Mouse (Mus musculus) granulocyte monocyte progenitor cell, adult 5-6 weeks (primary cell): ENCODE results near the gene Esam. TPM values are rescaled to one million over a fixed set of nuclear protein-coding genes. Genes with fewer than 3 reads are reported as not detected.
A peak's percentile ranks its signal among the peaks of the same experiment; 100 is the strongest.

Source experiments
- ATAC-seq: replicated peaks from 2 replicates; pipeline ENCODE4 v1.8.0; 2016; ENCODE audit warnings: mild to moderate bottlenecking, moderate TSS enrichment, inconsistent platforms; ENCODE audit not compliant: poor library complexity, severe bottlenecking
- total RNA-seq, 2 experiments: library from RNA; stranded (forward) in 1 of 2; stranded (reverse) in 1 of 2; fragments of 200-712, 200-1000 nt in 1 of 2; fragments of >200 nt in 1 of 2; fragmentation: Nextera tagmentation in 1 of 2; gene quantifications; 2 replicates each; pipeline ENCODE4 v1.2.3; 2014 to 2017

Esam gene
- total RNA-seq (2014; fragmentation: Nextera tagmentation) (not detected in 2 replicates), total RNA-seq (2017) (not detected in 2 replicates)

- ATAC-seq, result peak; percentile 51
Observed at GRCm38 (mm10) chr9:37527396-37528224, at the start of gene Esam. Gene Esam, plus strand, starts transcription at chr9:37528078.

GRCm38 (mm10) chr9:37485146-37485545 is 42.7 kb upstream of the Esam start:
- no peak for ATAC-seq

- ATAC-seq, result no peak
Observed at GRCm38 (mm10) chr9:37488041-37488440, 39.8 kb upstream of the Esam start.

GRCm38 (mm10) chr9:37488611-37489396 is 39.1 kb upstream of the Esam start, which contains the start of gene Msantd2:
Gene Msantd2, plus strand, starts transcription at chr9:37489319.
- ATAC-seq, result peak; percentile 79

- ATAC-seq, result peak; percentile 68
Observed at GRCm38 (mm10) chr9:37489446-37490120, 38.3 kb upstream of the Esam start.

- ATAC-seq, result no peak
Observed at GRCm38 (mm10) chr9:37495761-37496160, 32.1 kb upstream of the Esam start.

- no peak for ATAC-seq
Observed at GRCm38 (mm10) chr9:37496325-37496724, 31.6 kb upstream of the Esam start.

GRCm38 (mm10) chr9:37500201-37500600 is 27.7 kb upstream of the Esam start:
- no peak for ATAC-seq

GRCm38 (mm10) chr9:37501170-37501569 is 26.7 kb upstream of the Esam start:
- no peak for ATAC-seq

GRCm38 (mm10) chr9:37504348-37504747 is 23.5 kb upstream of the Esam start:
- no peak for ATAC-seq

- ATAC-seq, result no peak
Observed at GRCm38 (mm10) chr9:37506023-37506422, 21.9 kb upstream of the Esam start.

- peak; percentile 61 for ATAC-seq
Observed at GRCm38 (mm10) chr9:37512097-37512496, 15.8 kb upstream of the Esam start.

- no peak for ATAC-seq
Observed at GRCm38 (mm10) chr9:37514456-37514855, 13.4 kb upstream of the Esam start.

GRCm38 (mm10) chr9:37517467-37517866 is 10.4 kb upstream of the Esam start:
- ATAC-seq, result peak; percentile 98

GRCm38 (mm10) chr9:37518991-37519390 is 8.9 kb upstream of the Esam start:
- no peak for ATAC-seq

- ATAC-seq, result no peak
Observed at GRCm38 (mm10) chr9:37519995-37520394, 7.9 kb upstream of the Esam start.

GRCm38 (mm10) chr9:37525461-37525860 is 2.4 kb upstream of the Esam start:
- no peak for ATAC-seq

- peak; percentile 17; the same call in 1 of the 2 replicates for ATAC-seq
Observed at GRCm38 (mm10) chr9:37526443-37527395, 1.2 kb upstream of the Esam start.

GRCm38 (mm10) chr9:37528225-37528970 is 520 bp downstream of the Esam start:
- no peak for ATAC-seq
